Mouse (Mus musculus): Measurements from ENCODE around the gene Fam102b.

DNA sequence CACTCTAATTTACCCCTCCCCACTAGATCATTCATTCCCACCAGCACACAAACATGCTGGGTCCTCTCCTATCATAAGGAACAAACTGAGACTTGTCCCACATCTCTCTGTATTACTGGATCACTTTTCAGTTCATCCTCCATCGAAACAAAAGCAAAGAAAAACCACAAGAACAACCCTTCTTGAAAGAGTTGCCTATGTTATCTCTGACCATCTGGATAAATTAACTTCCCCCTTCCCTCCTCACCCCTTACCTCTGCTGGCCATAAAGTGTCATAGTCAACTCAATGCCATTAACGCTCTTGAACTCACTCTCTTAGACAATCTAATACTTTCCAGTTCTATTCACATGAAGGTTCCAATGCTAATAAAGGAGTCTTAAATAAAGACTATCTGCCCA is 32.9 kb downstream of the Fam102b start:
- TF ChIP-seq CTCF (IDR thresholded peaks at IDR 0.05; ENCODE audit: control insufficient read depth, insufficient read depth, low read length) (no peak), POLR2A (IDR thresholded peaks at IDR 0.05; ENCODE audit: borderline replicate concordance, control insufficient read depth, low read depth, low read length) (no peak)
